Mouse (Mus musculus): ENCODE results near the gene Gm20695. TPM values are rescaled to one million over a fixed set of nuclear protein-coding genes. Genes with fewer than 3 reads are reported as not detected.
A peak's percentile ranks its signal among the peaks of the same experiment; 100 is the strongest.

Gene Gm20695
- polyA plus RNA-seq, 1 experiment from 2014 or later, result 0.47 TPM

GRCm38 (mm10) chr16:3854437-3855182, 29.8 kb upstream of the Gm20695 start:
- WGBS (ENCODE audit: insufficient replicate concordance), result 69% methylated on average over 11 of the region's 11 CpGs
- H3K9me3 ChIP-seq (replicated peaks), result no peaks in the 10 kb centered on the region
- ATAC-seq (ENCODE audit: low read depth), result no peak
- H3K36me3 ChIP-seq, result no peaks in the 10 kb centered on the region
- no peak overlapping the region for H3K4me2 ChIP-seq
- DNase-seq, result no peak
- no peak overlapping the region for H3K27ac ChIP-seq
- no peak overlapping the region for H3K9ac ChIP-seq
- no peak overlapping the region for H3K4me3 ChIP-seq (replicated peaks)
- peaks cover 3% of the 10 kb centered on the region for H3K4me1 ChIP-seq (replicated peaks)
- H3K27me3 ChIP-seq, result no peaks in the 10 kb centered on the region

GRCm38 (mm10) chr16:3855776-3856175, 28.7 kb upstream of the Gm20695 start:
- WGBS (ENCODE audit: insufficient replicate concordance), result 18% methylated on average over 1 of the region's 1 CpGs

GRCm38 (mm10) chr16:3859254-3859653, 25.2 kb upstream of the Gm20695 start:
- WGBS (ENCODE audit: insufficient replicate concordance), result 46% methylated on average over 4 of the region's 4 CpGs
- Histone ChIP-seq H3K27me3 (no peaks in the 10 kb centered on the region), H3K4me2 (no peak overlapping the region), H3K9ac (no peak overlapping the region), H3K4me1 (replicated peaks) (no peaks in the 10 kb centered on the region), H3K9me3 (replicated peaks) (no peaks in the 10 kb centered on the region), H3K27ac (no peak overlapping the region), H3K4me3 (replicated peaks) (no peak overlapping the region), H3K36me3 (peaks cover 14% of the 10 kb centered on the region)
- DNase-seq (no peak), ATAC-seq (ENCODE audit: low read depth) (no peak)

More at GRCm38 (mm10) chr16:3855776-3856175, 28.7 kb upstream of the Gm20695 start:
- Histone ChIP-seq H3K4me2 (no peak overlapping the region), H3K36me3 (no peaks in the 10 kb centered on the region), H3K27me3 (no peaks in the 10 kb centered on the region), H3K9ac (no peak overlapping the region), H3K27ac (no peak overlapping the region), H3K4me1 (replicated peaks) (peaks cover 3% of the 10 kb centered on the region), H3K9me3 (replicated peaks) (no peaks in the 10 kb centered on the region), H3K4me3 (replicated peaks) (no peak overlapping the region)
- ATAC-seq (ENCODE audit: low read depth) (peak; percentile 53; the same call in 1 of the 2 replicates), DNase-seq (no peak)

GRCm38 (mm10) chr16:3871815-3872214, 12.6 kb upstream of the Gm20695 start:
- no peak for DNase-seq
- no peaks in the 10 kb centered on the region for H3K9me3 ChIP-seq (replicated peaks)
- H3K9ac ChIP-seq, result peak overlapping the region; percentile 78
- H3K4me1 ChIP-seq (replicated peaks), result peaks cover 34% of the 10 kb centered on the region
- peak overlapping the region; percentile 59 for H3K27ac ChIP-seq
- peak overlapping the region; percentile 96 for H3K4me2 ChIP-seq
- H3K4me3 ChIP-seq (replicated peaks), result peak overlapping the region; percentile 67
- ATAC-seq (ENCODE audit: low read depth), result peak; percentile 19
- H3K36me3 ChIP-seq, result peaks cover 11% of the 10 kb centered on the region; the same call in 1 of the 2 replicates
- WGBS (ENCODE audit: insufficient replicate concordance), result 3% methylated on average over 16 of the region's 16 CpGs
- H3K27me3 ChIP-seq, result no peaks in the 10 kb centered on the region

GRCm38 (mm10) chr16:3872216-3873047, 12.0 kb upstream of the Gm20695 start, which contains the start of gene Naa60:
Gene Naa60, plus strand, starts transcription at chr16:3872375.
- peak within 1 kb of the TSS; percentile 96 for H3K4me2 ChIP-seq
- peaks cover 11% of the 10 kb centered on the region; the same call in 1 of the 2 replicates for H3K36me3 ChIP-seq
- DNase-seq (peak; percentile 82), ATAC-seq (ENCODE audit: low read depth) (peak; percentile 92)
- peak within 1 kb of the TSS; percentile 78 for H3K9ac ChIP-seq
- peak within 1 kb of the TSS; percentile 67 for H3K4me3 ChIP-seq (replicated peaks)
- no peaks in the 10 kb centered on the region for H3K9me3 ChIP-seq (replicated peaks)
- H3K4me1 ChIP-seq (replicated peaks), result peaks cover 34% of the 10 kb centered on the region
- WGBS (ENCODE audit: insufficient replicate concordance), result 4% methylated on average over 47 of the region's 47 CpGs
- H3K27ac ChIP-seq, result peak within 1 kb of the TSS; percentile 59
- no peaks in the 10 kb centered on the region for H3K27me3 ChIP-seq

- H3K27ac ChIP-seq, result no peak overlapping the region
- no peaks in the 10 kb centered on the region for H3K9me3 ChIP-seq (replicated peaks)
- no peak for DNase-seq
- no peaks in the 10 kb centered on the region for H3K27me3 ChIP-seq
- H3K4me2 ChIP-seq, result no peak overlapping the region
- no peak for ATAC-seq (ENCODE audit: low read depth)
- H3K4me1 ChIP-seq (replicated peaks), result peaks cover 22% of the 10 kb centered on the region
- WGBS (ENCODE audit: insufficient replicate concordance), result 79% methylated on average over 4 of the region's 4 CpGs
- H3K36me3 ChIP-seq, result peaks cover 16% of the 10 kb centered on the region
- no peak overlapping the region for H3K4me3 ChIP-seq (replicated peaks)
- H3K9ac ChIP-seq, result no peak overlapping the region
Observed at GRCm38 (mm10) chr16:3876346-3876745, 8.1 kb upstream of the Gm20695 start.

GRCm38 (mm10) chr16:3885065-3885670, 720 bp downstream of the Gm20695 start:
- Histone ChIP-seq H3K4me2 (peak overlapping the region; percentile 73), H3K27ac (peak overlapping the region; percentile 67), H3K4me3 (replicated peaks) (peak overlapping the region; percentile 80), H3K4me1 (replicated peaks) (peaks cover 37% of the 10 kb centered on the region), H3K9ac (peak overlapping the region; percentile 90), H3K9me3 (replicated peaks) (no peaks in the 10 kb centered on the region), H3K27me3 (no peaks in the 10 kb centered on the region), H3K36me3 (0 out of 2 replicates have a peak, but pooled peaks cover 2% of the 10 kb centered on the region)
- 3% methylated on average over 10 of the region's 10 CpGs for WGBS (ENCODE audit: insufficient replicate concordance)
- DNase-seq, result no peak
- no peak for ATAC-seq (ENCODE audit: low read depth)

- H3K4me2 ChIP-seq, result no peak overlapping the region
- H3K4me3 ChIP-seq (replicated peaks), result no peak overlapping the region
- H3K36me3 ChIP-seq, result peaks cover 27% of the 10 kb centered on the region
- DNase-seq (no peak), ATAC-seq (ENCODE audit: low read depth) (no peak)
- H3K4me1 ChIP-seq (replicated peaks), result peaks cover 40% of the 10 kb centered on the region
- WGBS (ENCODE audit: insufficient replicate concordance), result 86% methylated on average over 14 of the region's 14 CpGs
- H3K27me3 ChIP-seq, result no peaks in the 10 kb centered on the region
- H3K9me3 ChIP-seq (replicated peaks), result no peaks in the 10 kb centered on the region
- no peak overlapping the region for H3K27ac ChIP-seq
- H3K9ac ChIP-seq, result no peak overlapping the region
Observed at GRCm38 (mm10) chr16:3891621-3892295, 7.3 kb downstream of the Gm20695 start.

GRCm38 (mm10) chr16:3893739-3894138, 9.3 kb downstream of the Gm20695 start:
- ATAC-seq (ENCODE audit: low read depth) (no peak), DNase-seq (no peak)
- H3K9ac ChIP-seq, result no peak overlapping the region
- H3K27me3 ChIP-seq, result no peaks in the 10 kb centered on the region
- peaks cover 46% of the 10 kb centered on the region for H3K36me3 ChIP-seq
- H3K4me2 ChIP-seq, result no peak overlapping the region
- H3K27ac ChIP-seq, result no peak overlapping the region
- no peaks in the 10 kb centered on the region for H3K9me3 ChIP-seq (replicated peaks)
- no peak overlapping the region for H3K4me3 ChIP-seq (replicated peaks)
- H3K4me1 ChIP-seq (replicated peaks), result peaks cover 30% of the 10 kb centered on the region
- WGBS (ENCODE audit: insufficient replicate concordance), result 60% methylated on average over 3 of the region's 3 CpGs

- DNase-seq (peak; percentile 20), ATAC-seq (ENCODE audit: low read depth) (peak; percentile 74)
- H3K36me3 ChIP-seq, result peaks cover 62% of the 10 kb centered on the region
- H3K27ac ChIP-seq, result peak overlapping the region; percentile 63
- peak overlapping the region; percentile 16; the same call in 1 of the 2 replicates for H3K9ac ChIP-seq
- H3K4me1 ChIP-seq (replicated peaks), result peaks cover 30% of the 10 kb centered on the region
- H3K9me3 ChIP-seq (replicated peaks), result no peaks in the 10 kb centered on the region
- WGBS (ENCODE audit: insufficient replicate concordance), result 22% methylated on average over 9 of the region's 9 CpGs
- H3K4me2 ChIP-seq, result peak overlapping the region; percentile 34
- H3K27me3 ChIP-seq, result no peaks in the 10 kb centered on the region
- H3K4me3 ChIP-seq (replicated peaks), result no peak overlapping the region
Observed at GRCm38 (mm10) chr16:3895173-3895792, 10.8 kb downstream of the Gm20695 start.

Data from liver, embryonic 13.5 days (tissue).